9 mouse cellular contexts compared by ENCODE assay signal in genomic region chr5:38543496-38544217, GRCm38 (mm10). TPM values are rescaled to one million over a fixed set of nuclear protein-coding genes. Genes with fewer than 3 reads are reported as not detected.
A peak's percentile ranks its signal among the peaks of the same experiment; 100 is the strongest.
DNase-seq lines count a peak whose midpoint lies in the region; ATAC-seq lines count a peak whose summit lies in the region.
"Had no signal": no experiment of that assay in that cellular context is flagged by ENCODE, and none has a peak within 500 bp of the region (broad histone marks: within the 10 kb centered on the region; RNA-seq: fewer than 3 reads in every experiment).

No protein-coding gene starts in this region.

- no peak overlapping the region for H3K4me2 ChIP-seq in kidney, embryonic 16.5 days (replicated peaks; ENCODE audit: low read depth, low read length)

- peak; percentile 24 for DNase-seq in adrenal gland, postnatal 14 days
- no peak for DNase-seq in adrenal gland, postnatal 36 days
- DNase-seq in kidney, adult 18-20 months = peak; percentile 64
- peak; percentile 88 to 89 for DNase-seq in cerebellum, adult 18-20 months
- DNase-seq in heart, postnatal 10 days = peak; percentile 45 to 53
- DNase-seq in frontal cortex, adult 2 months (ENCODE audit: extremely low spot score in 1 of 2, low spot score in 1 of 2) = no peak
- no peak for DNase-seq in urinary bladder, postnatal 36 days (ENCODE audit: low spot score in 2 of 2)
- DNase-seq: lung, adult 2 months had no signal

- WGBS in kidney, embryonic 16.5 days = 87% methylated on average over 4 of the region's 4 CpGs

- no peak overlapping the region for H3K27ac ChIP-seq in kidney, embryonic 16.5 days (ENCODE audit: low read length)

- H3K4me1 ChIP-seq in kidney, embryonic 16.5 days (ENCODE audit: insufficient read depth, low read length) = no peaks in the 10 kb centered on the region

- H3K9me3 ChIP-seq in kidney, embryonic 16.5 days (ENCODE audit: low read length) = no peaks in the 10 kb centered on the region

- no peak overlapping the region for H3K4me3 ChIP-seq in kidney, embryonic 16.5 days (ENCODE audit: low read length)

- H3K27me3 ChIP-seq in kidney, embryonic 16.5 days (ENCODE audit: insufficient read depth, low read length) = no peaks in the 10 kb centered on the region

- peaks cover 96% of the 10 kb centered on the region for H3K36me3 ChIP-seq in kidney, embryonic 16.5 days (ENCODE audit: insufficient read depth, low read length)

- no peak overlapping the region for H3K9ac ChIP-seq in kidney, embryonic 16.5 days (replicated peaks; ENCODE audit: low read length)

- no peak for ATAC-seq in kidney, embryonic 16.5 days (ENCODE audit: low FRiP score, low TSS enrichment)

- intact Hi-C loops in heart, postnatal 10 days (cut with DNase I) = no loop called here

RNA-seq across cellular contexts. Expression of gene Wdr1, which starts 19.4 kb away (rescaled TPM):
- 122 and 146 TPM in 2 replicates for total RNA-seq in adrenal gland, postnatal 14 days (2021)
- total RNA-seq in adrenal gland, postnatal 36 days (2021) = 100 to 1,000 TPM; 130 to 138 TPM
- 236 and 251 TPM in 2 replicates for polyA plus RNA-seq in kidney, embryonic 16.5 days (2015; fragmentation: Nextera tagmentation; extraction: Ambion mirVana)
- total RNA-seq in heart, postnatal 10 days (2021) = 100 to 1,000 TPM; 184 to 188 TPM
- polyA plus RNA-seq in frontal cortex, adult 2 months (2012; rRNA removed) = 167 and 173 TPM in 2 replicates

RNA-seq across cellular contexts. Expression of gene Slc2a9, which starts 40.7 kb away (rescaled TPM):
- 2.7 and 5.9 TPM in 2 replicates for total RNA-seq in adrenal gland, postnatal 14 days (2021)
- total RNA-seq in adrenal gland, postnatal 36 days (2021) = 1 to 10 TPM; 2.0 to 2.4 TPM
- 1.8 and 2.4 TPM in 2 replicates for polyA plus RNA-seq in kidney, embryonic 16.5 days (2015; fragmentation: Nextera tagmentation; extraction: Ambion mirVana)
- total RNA-seq in heart, postnatal 10 days (2021) = 1 to 10 TPM; 2.2 to 2.8 TPM
- 1.0 and 1.7 TPM in 2 replicates for polyA plus RNA-seq in frontal cortex, adult 2 months (2012; rRNA removed)

Comparison
In these comparisons a context has a peak if more than half of its experiments do, and no peak if none do; other contexts are left out.
1. DNase-seq: peak in adrenal gland, postnatal 14 days (single experiment), kidney, adult 18-20 months (single experiment), cerebellum, adult 18-20 months (2 of 2) and heart, postnatal 10 days (2 of 2); none in adrenal gland, postnatal 36 days (0 of 2), frontal cortex, adult 2 months (0 of 2) and urinary bladder, postnatal 36 days (0 of 2).